Mouse (Mus musculus): ENCODE results near the gene Gzmg. TPM values are rescaled to one million over a fixed set of nuclear protein-coding genes. Genes with fewer than 3 reads are reported as not detected.

The Gzmg gene
- total and polyA plus RNA-seq, 3 experiments, result not detected

GRCm38 (mm10) chr14:56168009-56168408 is 8.6 kb upstream of the Gzmg start:
- H3K27ac ChIP-seq (ENCODE audit: control insufficient read depth, low read depth, low read length), result no peak overlapping the region
- no peak overlapping the region for H3K4me3 ChIP-seq (ENCODE audit: control insufficient read depth in 1 of 2, insufficient read depth in 1 of 2, low read depth in 2 of 2, low read length in 2 of 2)
- H3K9ac ChIP-seq (ENCODE audit: control insufficient read depth, low read depth, low read length, poor library complexity, severe bottlenecking), result no peak overlapping the region
- no peak for DNase-seq (ENCODE audit: low read depth, low spot score)
- no peaks in the 10 kb centered on the region for H3K9me3 ChIP-seq (replicated peaks; ENCODE audit: insufficient read depth, low read length)
- H3K4me1 ChIP-seq (ENCODE audit: control insufficient read depth in 1 of 2, insufficient read depth in 2 of 2, low read length in 2 of 2), result no peaks in the 10 kb centered on the region
- H3K27me3 ChIP-seq (ENCODE audit: control insufficient read depth in 1 of 2, insufficient read depth in 2 of 2, low read length in 2 of 2), result peaks cover 0 to 5% of the 10 kb centered on the region in 2 experiments; a peak in 3 of 4 replicates
- TF ChIP-seq ELF1 (IDR thresholded peaks at IDR 0.05; ENCODE audit: low read depth, low read length) (no peak), POLR2AphosphoS2 (IDR thresholded peaks at IDR 0.05; ENCODE audit: low read length) (no peak), TCF12 (IDR thresholded peaks at IDR 0.05; ENCODE audit: low read depth, low read length) (no peak), KAT2A (conservative IDR thresholded peaks at IDR 0.05; ENCODE audit: low read depth, low read length) (no peak), RCOR1 (IDR thresholded peaks at IDR 0.05; ENCODE audit: low read depth, low read length) (no peak), MEF2A (IDR thresholded peaks at IDR 0.05; ENCODE audit: extremely low read depth, insufficient replicate concordance, low read depth, low read length, poor library complexity, severe bottlenecking) (no peak), GATA1 (IDR thresholded peaks at IDR 0.05; ENCODE audit: low read depth, low read length) (no peak), USF1 (IDR thresholded peaks at IDR 0.05; ENCODE audit: low read depth, low read length) (no peak), ZMIZ1 (IDR thresholded peaks at IDR 0.05; ENCODE audit: low read depth, low read length) (no peak), MAX (IDR thresholded peaks at IDR 0.05; ENCODE audit: low read length) (no peak), SIN3A (IDR thresholded peaks at IDR 0.05; ENCODE audit: low read length) (no peak), POLR2A (IDR thresholded peaks at IDR 0.05; ENCODE audit: control insufficient read depth in 1 of 2, insufficient read depth in 1 of 2, low read depth in 1 of 2, low read length in 2 of 2, poor library complexity in 1 of 2) (no peak), GABPA (IDR thresholded peaks at IDR 0.05; ENCODE audit: low read depth, low read length) (no peak), SMC3 (IDR thresholded peaks at IDR 0.05; ENCODE audit: low read depth, low read length) (no peak), MYB (IDR thresholded peaks at IDR 0.05; ENCODE audit: low read depth, low read length) (no peak), MAZ (IDR thresholded peaks at IDR 0.05; ENCODE audit: low read depth, low read length) (no peak), UBTF (IDR thresholded peaks at IDR 0.05; ENCODE audit: borderline replicate concordance, insufficient read depth, low read depth, low read length) (no peak), CTCF (IDR thresholded peaks at IDR 0.05 in 2 of 3, conservative IDR thresholded peaks at IDR 0.05 in 1 of 3; ENCODE audit: control insufficient read depth in 1 of 3, insufficient read depth in 1 of 3, low read depth in 2 of 3, low read length in 3 of 3, poor library complexity in 1 of 3, severe bottlenecking in 1 of 3) (no peak), TAL1 (IDR thresholded peaks at IDR 0.05; ENCODE audit: low read length) (no peak), EP300 (IDR thresholded peaks at IDR 0.05; ENCODE audit: low read depth in 1 of 2, low read length in 2 of 2) (no peak)
- H3K36me3 ChIP-seq (ENCODE audit: control insufficient read depth in 1 of 2, insufficient read depth in 2 of 2, low read length in 2 of 2), result no peaks in the 10 kb centered on the region
- no peaks in the 10 kb centered on the region for H3K79me2 ChIP-seq (ENCODE audit: control insufficient read depth, insufficient read depth, low read length, poor library complexity)

DNA sequence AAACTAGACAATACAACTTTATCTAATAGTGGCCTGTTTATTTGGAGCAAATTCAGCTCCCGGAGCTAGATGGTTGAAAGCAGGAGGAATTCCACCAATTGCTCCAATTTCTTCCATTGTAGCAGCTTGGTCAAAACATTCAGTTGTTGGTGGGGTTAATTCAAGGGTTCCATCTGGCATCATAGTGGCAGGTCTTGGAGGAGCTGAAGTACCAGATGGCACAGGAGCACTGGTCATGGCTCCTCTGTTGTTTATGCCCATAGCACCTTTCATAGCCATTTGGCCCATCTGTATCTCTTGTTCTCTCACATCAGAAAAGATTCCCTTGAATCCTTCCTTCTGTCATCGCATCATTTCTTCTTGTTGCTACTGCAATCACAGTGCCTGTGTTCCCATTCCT is 2.7 kb upstream of the Gzmg start:
- Histone ChIP-seq H3K27ac (ENCODE audit: control insufficient read depth, low read depth, low read length) (no peak overlapping the region), H3K9ac (ENCODE audit: control insufficient read depth, low read depth, low read length, poor library complexity, severe bottlenecking) (no peak overlapping the region), H3K36me3 (ENCODE audit: control insufficient read depth in 1 of 2, insufficient read depth in 2 of 2, low read length in 2 of 2) (no peaks in the 10 kb centered on the region), H3K79me2 (ENCODE audit: control insufficient read depth, insufficient read depth, low read length, poor library complexity) (no peaks in the 10 kb centered on the region), H3K27me3 (ENCODE audit: control insufficient read depth in 1 of 2, insufficient read depth in 2 of 2, low read length in 2 of 2) (peaks cover 0 to 4% of the 10 kb centered on the region in 2 experiments; a peak in 2 of 4 replicates), H3K4me3 (ENCODE audit: control insufficient read depth in 1 of 2, insufficient read depth in 1 of 2, low read depth in 2 of 2, low read length in 2 of 2) (no peak overlapping the region), H3K4me1 (ENCODE audit: control insufficient read depth in 1 of 2, insufficient read depth in 2 of 2, low read length in 2 of 2) (no peaks in the 10 kb centered on the region), H3K9me3 (replicated peaks; ENCODE audit: insufficient read depth, low read length) (no peaks in the 10 kb centered on the region)
- TF ChIP-seq NELFE (IDR thresholded peaks at IDR 0.05; ENCODE audit: low read depth, low read length) (no peak), ZKSCAN1 (IDR thresholded peaks at IDR 0.05; ENCODE audit: low read depth, low read length) (no peak), ETS1 (IDR thresholded peaks at IDR 0.05; ENCODE audit: low read depth, low read length) (no peak), POLR2A (IDR thresholded peaks at IDR 0.05; ENCODE audit: control insufficient read depth in 1 of 2, insufficient read depth in 1 of 2, low read depth in 1 of 2, low read length in 2 of 2, poor library complexity in 1 of 2) (no peak), POLR2AphosphoS2 (IDR thresholded peaks at IDR 0.05; ENCODE audit: low read length) (no peak), TBP (IDR thresholded peaks at IDR 0.05; ENCODE audit: low read depth, low read length) (no peak), CHD1 (IDR thresholded peaks at IDR 0.05; ENCODE audit: low read depth, low read length) (no peak), BHLHE40 (IDR thresholded peaks at IDR 0.05; ENCODE audit: borderline replicate concordance, low read depth, low read length) (no peak), CHD2 (IDR thresholded peaks at IDR 0.05; ENCODE audit: low read length) (no peak), GABPA (IDR thresholded peaks at IDR 0.05; ENCODE audit: low read depth, low read length) (no peak), NRF1 (IDR thresholded peaks at IDR 0.05; ENCODE audit: insufficient read depth, low read depth, low read length, poor library complexity, severe bottlenecking) (no peak), SIN3A (IDR thresholded peaks at IDR 0.05; ENCODE audit: low read length) (no peak), TAL1 (IDR thresholded peaks at IDR 0.05; ENCODE audit: low read length) (no peak), ZNF384 (IDR thresholded peaks at IDR 0.05; ENCODE audit: low read depth, low read length) (no peak), MXI1 (IDR thresholded peaks at IDR 0.05; ENCODE audit: low read depth, low read length) (no peak), RCOR1 (IDR thresholded peaks at IDR 0.05; ENCODE audit: low read depth, low read length) (no peak), CTCF (IDR thresholded peaks at IDR 0.05 in 2 of 3, conservative IDR thresholded peaks at IDR 0.05 in 1 of 3; ENCODE audit: control insufficient read depth in 1 of 3, insufficient read depth in 1 of 3, low read depth in 2 of 3, low read length in 3 of 3, poor library complexity in 1 of 3, severe bottlenecking in 1 of 3) (no peak), USF2 (IDR thresholded peaks at IDR 0.05; ENCODE audit: borderline replicate concordance in 1 of 2, insufficient read depth in 1 of 2, low read depth in 1 of 2, low read length in 2 of 2) (no peak)
- DNase-seq (ENCODE audit: low read depth, low spot score), result no peak

All from MEL (cell line).